Mouse (Mus musculus) neural tube, embryonic 14.5 days (tissue): ENCODE measurements around the gene Yap1. TPM values are rescaled to one million over a fixed set of nuclear protein-coding genes. Genes with fewer than 3 reads are reported as not detected.

Experiments
- ATAC-seq: fragments of 200-750 bp; cut with Nextera tagmentation; 2 replicates; pipeline ENCODE4 v1.8.0; 2017; ENCODE audit warnings: low read depth, mild to moderate bottlenecking, moderate TSS enrichment, moderate library complexity
- H3K27ac ChIP-seq: fragments of 300-500 bp; sonication (generic); 2 replicates; pipeline ENCODE4 v1.5.1; 2014; ENCODE audit warnings: low read depth, mild to moderate bottlenecking, control low read depth, low read length, moderate library complexity, mixed read lengths
- H3K27me3 ChIP-seq: fragments of 300-500 bp; sonication (generic); 2 replicates; pipeline ENCODE4 v1.6.1; 2014; ENCODE audit warnings: low read length; ENCODE audit not compliant: control insufficient read depth, insufficient read depth
- H3K36me3 ChIP-seq: fragments of 300-500 bp; sonication (generic); 2 replicates; pipeline ENCODE4 v1.6.1; 2014; ENCODE audit warnings: low read length, mixed read lengths; ENCODE audit not compliant: control insufficient read depth, insufficient read depth
- H3K4me1 ChIP-seq: fragments of 300-500 bp; sonication (generic); 2 replicates; pipeline ENCODE4 v1.6.1; 2014; ENCODE audit warnings: low read length; ENCODE audit not compliant: control insufficient read depth, insufficient read depth
- H3K4me2 ChIP-seq: fragments of 300-500 bp; sonication (generic); 2 replicates; pipeline ENCODE4 v1.6.1; 2014; ENCODE audit warnings: mild to moderate bottlenecking, low read depth, low read length, control low read depth
- H3K4me3 ChIP-seq: fragments of 300-500 bp; sonication (generic); 2 replicates; pipeline ENCODE4 v1.5.1; 2014; ENCODE audit warnings: low read depth, low read length, control low read depth, mixed read lengths
- H3K9ac ChIP-seq: fragments of 300-500 bp; sonication (generic); replicated peaks from 2 replicates; pipeline ENCODE4 v1.6.1; 2014; ENCODE audit warnings: low read depth, mild to moderate bottlenecking, control low read depth, low read length, mixed read lengths
- H3K9me3 ChIP-seq: fragments of 300-500 bp; sonication (generic); 2 replicates; pipeline ENCODE4 v1.6.1; 2016; ENCODE audit warnings: low read length; ENCODE audit not compliant: control insufficient read depth
- WGBS: fragments of 180-500 bp; shearing (Covaris S2); extraction: QIAGEN DNeasy Blood & Tissue Kit; methylation state at CpG from one replicate; pipeline ENCODE4 v1.1.7; 2014; 5-methylcytosine and 5-hydroxymethylcytosine counted together
- polyA plus RNA-seq: library from polyadenylated mRNA; unstranded; fragments of >200 nt; fragmentation: Nextera tagmentation; extraction: Ambion mirVana; gene quantifications from 2 replicates; pipeline ENCODE4 v1.2.1, GENCODE M21; 2014

Gene Yap1
- 4.4 and 8.0 TPM in 2 replicates for polyA plus RNA-seq

- WGBS = under 1% methylated on average over 48 of the region's 79 CpGs
- H3K9ac ChIP-seq = peak within 1 kb of the TSS; percentile 70
- H3K27ac ChIP-seq = peak within 1 kb of the TSS; percentile 83
- H3K36me3 ChIP-seq = no peaks in the 10 kb centered on the region
- ATAC-seq = peak; percentile 85
- H3K4me1 ChIP-seq = peaks cover 4% of the 10 kb centered on the region; the same call in 1 of the 2 replicates
- H3K27me3 ChIP-seq = 0 out of 2 replicates have a peak, but pooled peaks cover 2% of the 10 kb centered on the region
- H3K4me2 ChIP-seq = peak within 1 kb of the TSS; percentile 86
- H3K4me3 ChIP-seq = peak within 1 kb of the TSS; percentile 71
- H3K9me3 ChIP-seq = no peaks in the 10 kb centered on the region
These were observed at the start of gene Yap1 for GRCm38 (mm10) chr9:8004370-8004991. Gene Yap1, minus strand, starts transcription at chr9:8004596.

- no peaks in the 10 kb centered on the region for H3K36me3 ChIP-seq
- H3K4me3 ChIP-seq = peak overlapping the region; percentile 56
- no peaks in the 10 kb centered on the region for H3K9me3 ChIP-seq
- H3K27ac ChIP-seq = peak overlapping the region; percentile 71; the same call in 1 of the 2 replicates
- H3K4me1 ChIP-seq = peaks cover 12% of the 10 kb centered on the region; the same call in 1 of the 2 replicates
- ATAC-seq = peak; percentile 59
- no peak overlapping the region for H3K9ac ChIP-seq
- WGBS = 24% methylated on average over 5 of the region's 5 CpGs
- peak overlapping the region; percentile 39 for H3K4me2 ChIP-seq
- H3K27me3 ChIP-seq = no peaks in the 10 kb centered on the region
These were observed 38.6 kb upstream of the Yap1 start for GRCm38 (mm10) chr9:8043044-8043387.

GRCm38 (mm10) chr9:8042338-8043043 lies 38.1 kb upstream of the Yap1 start, which contains the start of gene Cfap300:
Gene Cfap300, minus strand, starts transcription at chr9:8042823.
- Histone ChIP-seq H3K9me3 (no peaks in the 10 kb centered on the region), H3K4me1 (peaks cover 12% of the 10 kb centered on the region; the same call in 1 of the 2 replicates), H3K4me3 (peak within 1 kb of the TSS; percentile 56), H3K27ac (peak within 1 kb of the TSS; percentile 77), H3K9ac (peak within 1 kb of the TSS; percentile 79), H3K4me2 (peak within 1 kb of the TSS; percentile 60), H3K36me3 (no peaks in the 10 kb centered on the region), H3K27me3 (no peaks in the 10 kb centered on the region)
- ATAC-seq = peak; percentile 98
- WGBS = under 1% methylated on average over 39 of the region's 39 CpGs

- Histone ChIP-seq H3K4me1 (no peaks in the 10 kb centered on the region), H3K36me3 (no peaks in the 10 kb centered on the region), H3K4me3 (no peak overlapping the region), H3K9me3 (no peaks in the 10 kb centered on the region), H3K9ac (no peak overlapping the region), H3K27me3 (no peaks in the 10 kb centered on the region), H3K27ac (no peak overlapping the region), H3K4me2 (no peak overlapping the region)
- WGBS = 33% methylated on average over 7 of the region's 7 CpGs
- no peak for ATAC-seq
These were observed 31.1 kb upstream of the Yap1 start for GRCm38 (mm10) chr9:8035546-8035945.

- H3K36me3 ChIP-seq = no peaks in the 10 kb centered on the region
- H3K4me2 ChIP-seq = no peak overlapping the region
- no peak overlapping the region for H3K9ac ChIP-seq
- H3K9me3 ChIP-seq = no peaks in the 10 kb centered on the region
- H3K27ac ChIP-seq = no peak overlapping the region
- no peak overlapping the region for H3K4me3 ChIP-seq
- no peaks in the 10 kb centered on the region for H3K4me1 ChIP-seq
- ATAC-seq = no peak
- no peaks in the 10 kb centered on the region for H3K27me3 ChIP-seq
- WGBS = 66% methylated on average over 4 of the region's 4 CpGs
These were observed 30.7 kb upstream of the Yap1 start for GRCm38 (mm10) chr9:8035091-8035490.

GRCm38 (mm10) chr9:8034143-8034542 lies 29.7 kb upstream of the Yap1 start:
- WGBS = 74% methylated on average over 1 of the region's 1 CpGs
- no peak overlapping the region for H3K4me2 ChIP-seq
- H3K9ac ChIP-seq = no peak overlapping the region
- H3K9me3 ChIP-seq = no peaks in the 10 kb centered on the region
- no peaks in the 10 kb centered on the region for H3K36me3 ChIP-seq
- no peak overlapping the region for H3K27ac ChIP-seq
- H3K4me3 ChIP-seq = no peak overlapping the region
- no peaks in the 10 kb centered on the region for H3K27me3 ChIP-seq
- ATAC-seq = no peak
- H3K4me1 ChIP-seq = no peaks in the 10 kb centered on the region

- Histone ChIP-seq H3K4me1 (no peaks in the 10 kb centered on the region), H3K27ac (no peak overlapping the region), H3K27me3 (no peaks in the 10 kb centered on the region), H3K9me3 (no peaks in the 10 kb centered on the region), H3K36me3 (no peaks in the 10 kb centered on the region), H3K9ac (no peak overlapping the region), H3K4me2 (no peak overlapping the region), H3K4me3 (no peak overlapping the region)
- 85% methylated on average over 5 of the region's 5 CpGs for WGBS
- peak; percentile 16; the same call in 1 of the 2 replicates for ATAC-seq
These were observed 28.5 kb upstream of the Yap1 start for GRCm38 (mm10) chr9:8032847-8033246.

- no peak overlapping the region for H3K9ac ChIP-seq
- ATAC-seq = no peak
- H3K9me3 ChIP-seq = no peaks in the 10 kb centered on the region
- no peaks in the 10 kb centered on the region for H3K27me3 ChIP-seq
- WGBS = 91% methylated on average over 5 of the region's 5 CpGs
- no peak overlapping the region for H3K4me2 ChIP-seq
- no peaks in the 10 kb centered on the region for H3K36me3 ChIP-seq
- H3K4me3 ChIP-seq = no peak overlapping the region
- H3K4me1 ChIP-seq = no peaks in the 10 kb centered on the region
- H3K27ac ChIP-seq = no peak overlapping the region
These were observed 14.2 kb upstream of the Yap1 start for GRCm38 (mm10) chr9:8018609-8019008.

GRCm38 (mm10) chr9:8017253-8017913 lies 13.0 kb upstream of the Yap1 start:
- H3K4me1 ChIP-seq = no peaks in the 10 kb centered on the region
- ATAC-seq = no peak

More at GRCm38 (mm10) chr9:8017253-8017913, 13.0 kb upstream of the Yap1 start:
- no peaks in the 10 kb centered on the region for H3K9me3 ChIP-seq
- no peaks in the 10 kb centered on the region for H3K36me3 ChIP-seq
- H3K27me3 ChIP-seq = no peaks in the 10 kb centered on the region
- WGBS = 63% methylated on average over 13 of the region's 20 CpGs
- no peak overlapping the region for H3K4me2 ChIP-seq
- H3K9ac ChIP-seq = no peak overlapping the region
- H3K4me3 ChIP-seq = no peak overlapping the region
- H3K27ac ChIP-seq = no peak overlapping the region
